Mouse (Mus musculus) urinary bladder, adult 18-20 months (tissue): ENCODE measurements around the gene Selenon.

Experiments used
- DNase-seq, 2 experiments: peaks; one replicate each; pipeline ENCODE4 v3.0.0; 2022; ENCODE audit warnings: low spot score in 2 of 2, mixed read lengths in 2 of 2

Gene Selenon

GRCm38 (mm10) chr4:134551494-134552316 is at the start of gene Selenon:
TSS of gene Selenon (minus strand) at chr4:134552166.
- peak; percentile 45 to 60 for DNase-seq

GRCm38 (mm10) chr4:134601404-134601803 is 49.4 kb upstream of the Selenon start:
- DNase-seq, result no peak

- no peak for DNase-seq
Observed at GRCm38 (mm10) chr4:134600777-134601176, 48.8 kb upstream of the Selenon start.

GRCm38 (mm10) chr4:134600060-134600459 is 48.1 kb upstream of the Selenon start:
- DNase-seq, result no peak

- no peak for DNase-seq
Observed at GRCm38 (mm10) chr4:134596816-134597692, 45.1 kb upstream of the Selenon start.

GRCm38 (mm10) chr4:134594731-134595439 is 42.9 kb upstream of the Selenon start:
- no peak for DNase-seq

GRCm38 (mm10) chr4:134592442-134592841 is 40.5 kb upstream of the Selenon start:
- no peak for DNase-seq

GRCm38 (mm10) chr4:134591506-134592061 is 39.6 kb upstream of the Selenon start:
- no peak for DNase-seq

- DNase-seq, result no peak
Observed at GRCm38 (mm10) chr4:134590227-134590926, 38.4 kb upstream of the Selenon start.

GRCm38 (mm10) chr4:134589786-134590185 is 37.8 kb upstream of the Selenon start:
- DNase-seq, result no peak

- DNase-seq, result no peak
Observed at GRCm38 (mm10) chr4:134588951-134589350, 37.0 kb upstream of the Selenon start.

- no peak for DNase-seq
Observed at GRCm38 (mm10) chr4:134588287-134588686, 36.3 kb upstream of the Selenon start.

- DNase-seq, result no peak
Observed at GRCm38 (mm10) chr4:134587636-134588197, 35.8 kb upstream of the Selenon start.

- no peak for DNase-seq
Observed at GRCm38 (mm10) chr4:134586631-134587030, 34.7 kb upstream of the Selenon start.

GRCm38 (mm10) chr4:134586126-134586525 is 34.2 kb upstream of the Selenon start:
- DNase-seq, result no peak

GRCm38 (mm10) chr4:134583513-134583912 is 31.5 kb upstream of the Selenon start:
- DNase-seq, result no peak

- no peak for DNase-seq
Observed at GRCm38 (mm10) chr4:134581365-134581764, 29.4 kb upstream of the Selenon start.

- DNase-seq, result no peak
Observed at GRCm38 (mm10) chr4:134580351-134581148, 28.6 kb upstream of the Selenon start.

- no peak for DNase-seq
Observed at GRCm38 (mm10) chr4:134579620-134580019, 27.7 kb upstream of the Selenon start.

GRCm38 (mm10) chr4:134579212-134579611 is 27.2 kb upstream of the Selenon start:
- no peak for DNase-seq
